Mouse (Mus musculus) T-helper 17 cell (primary cell): Measurements from ENCODE around the gene Cdkn2d.

Experiments used
- in situ Hi-C, 2 experiments: fragments of 300-600 bp; cut with MboI, MseI; formaldehyde crosslinking; loops; 1 replicate in 1 of 2; 2 replicates in 1 of 2; pipeline ENCODE4 v1.15.1; 2025; ENCODE audit warnings: high pct_unique_total_duplicates in 2 of 2

The Cdkn2d gene

GRCm38 (mm10) chr9:21248326-21248725 lies 42.9 kb downstream of the Cdkn2d start, which contains the start of gene S1pr5:
S1pr5 (minus strand) TSS chr9:21248443.
- in situ Hi-C loops: no loop called here

- in situ Hi-C loops: no loop called here
Observed at GRCm38 (mm10) chr9:21246342-21246741, 44.9 kb downstream of the Cdkn2d start.

- in situ Hi-C loops: no loop called here
Observed at GRCm38 (mm10) chr9:21245113-21245487, 46.1 kb downstream of the Cdkn2d start.

GRCm38 (mm10) chr9:21244428-21245112 lies 46.6 kb downstream of the Cdkn2d start:
- in situ Hi-C loops: no loop called here

GRCm38 (mm10) chr9:21243826-21244427 lies 47.3 kb downstream of the Cdkn2d start:
- in situ Hi-C loops: no loop called here

GRCm38 (mm10) chr9:21241343-21241742 lies 49.9 kb downstream of the Cdkn2d start:
- in situ Hi-C loops: no loop called here

DNA sequence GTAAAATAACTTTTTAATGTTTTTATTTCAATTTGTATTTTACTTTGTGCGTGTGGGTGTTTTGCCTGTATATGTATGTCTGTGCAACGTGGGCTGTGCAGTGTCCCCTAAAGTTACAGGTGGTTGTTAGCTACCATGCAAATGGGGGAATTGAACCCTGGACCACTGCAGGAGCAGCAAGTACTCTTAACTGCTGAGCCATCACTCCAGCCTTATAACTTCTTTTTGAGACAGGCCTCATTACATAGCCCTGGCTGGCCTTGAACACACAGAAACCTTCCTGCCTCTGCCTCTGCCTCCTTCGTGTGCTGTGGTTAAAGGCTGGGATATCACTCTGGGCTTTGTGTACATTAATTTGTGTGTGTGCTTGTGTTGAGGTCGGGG lies 51.8 kb downstream of the Cdkn2d start:
- in situ Hi-C loops: no loop called here

- in situ Hi-C loops: no loop called here
Observed at GRCm38 (mm10) chr9:21238733-21239464, 52.3 kb downstream of the Cdkn2d start, which contains the start of gene Keap1. Keap1 (minus strand) TSS chr9:21239361.
